Mouse (Mus musculus) CD8-positive naive resting alpha-beta T cell, adult 2 months (primary cell): Measurements from ENCODE around the gene Ing3.

Experiments used
- DNase-seq, 2 experiments: peaks; one replicate each; pipeline ENCODE4 v3.0.0; 2022; ENCODE audit warnings: low read depth in 2 of 2, low spot score in 2 of 2

Gene Ing3

GRCm38 (mm10) chr6:21990181-21991135 is 41.1 kb downstream of the Ing3 start:
- no peak for DNase-seq

- DNase-seq = no peak
Observed at GRCm38 (mm10) chr6:21991151-21991550, 41.8 kb downstream of the Ing3 start.

GRCm38 (mm10) chr6:21993070-21993469 is 43.7 kb downstream of the Ing3 start:
- no peak for DNase-seq

GRCm38 (mm10) chr6:21998131-21998530 is 48.8 kb downstream of the Ing3 start:
- no peak for DNase-seq

- DNase-seq = no peak
Observed at GRCm38 (mm10) chr6:21999025-21999424, 49.7 kb downstream of the Ing3 start.

GRCm38 (mm10) chr6:22000086-22000485 is 50.7 kb downstream of the Ing3 start:
- DNase-seq = no peak

GRCm38 (mm10) chr6:22000881-22001280 is 51.5 kb downstream of the Ing3 start:
- DNase-seq = no peak

- DNase-seq = no peak
Observed at GRCm38 (mm10) chr6:22001284-22001916, 52.0 kb downstream of the Ing3 start.

GRCm38 (mm10) chr6:22002521-22003199 is 53.3 kb downstream of the Ing3 start:
- DNase-seq = no peak

- DNase-seq = no peak
Observed at GRCm38 (mm10) chr6:22003200-22003587, 53.8 kb downstream of the Ing3 start.

- no peak for DNase-seq
Observed at GRCm38 (mm10) chr6:22003959-22004543, 54.7 kb downstream of the Ing3 start.

GRCm38 (mm10) chr6:22008346-22008745 is 59.0 kb downstream of the Ing3 start:
- no peak for DNase-seq

GRCm38 (mm10) chr6:22010258-22010657 is 60.9 kb downstream of the Ing3 start:
- DNase-seq = no peak

GRCm38 (mm10) chr6:22010761-22011281 is 61.5 kb downstream of the Ing3 start:
- no peak for DNase-seq

GRCm38 (mm10) chr6:22011546-22011945 is 62.2 kb downstream of the Ing3 start:
- DNase-seq = no peak

- no peak for DNase-seq
Observed at GRCm38 (mm10) chr6:22012099-22012498, 62.7 kb downstream of the Ing3 start.

GRCm38 (mm10) chr6:22012501-22012900 is 63.1 kb downstream of the Ing3 start:
- no peak for DNase-seq

- no peak for DNase-seq
Observed at GRCm38 (mm10) chr6:22013394-22013793, 64.0 kb downstream of the Ing3 start.

- no peak for DNase-seq
Observed at GRCm38 (mm10) chr6:22014291-22014911, 65.0 kb downstream of the Ing3 start.

- DNase-seq = no peak
Observed at GRCm38 (mm10) chr6:22017631-22018030, 68.3 kb downstream of the Ing3 start.
